Mouse (Mus musculus) hematopoietic stem cell, adult 5-6 weeks (primary cell): Measurements from ENCODE around the gene Nrxn2. TPM values are rescaled to one million over a fixed set of nuclear protein-coding genes. Genes with fewer than 3 reads are reported as not detected.

Experiments
- ATAC-seq, 2 experiments: fragments of 125-278 bp in 1 of 2; replicated peaks in 1 of 2; 2 replicates each; pipeline ENCODE4 v1.8.0; 2016 to 2017; ENCODE audit warnings: inconsistent platforms in 2 of 2, mild to moderate bottlenecking in 2 of 2, moderate number of reproducible peaks in 2 of 2, low read depth in 1 of 2, moderate TSS enrichment in 1 of 2; ENCODE audit not compliant: low FRiP score in 2 of 2, poor library complexity in 2 of 2, severe bottlenecking in 2 of 2, insufficient read depth in 1 of 2, low TSS enrichment in 1 of 2
- total RNA-seq: library from RNA; stranded (forward); fragments of 172-1452, 232-1000 nt; gene quantifications from 2 replicates; pipeline ENCODE4 v1.2.3, GENCODE M21; 2017

Nrxn2 gene
- total RNA-seq, 1 experiment from 2014 or later: 0.25 TPM

- no peak for ATAC-seq
Observed at GRCm38 (mm10) chr19:6425595-6425994, 7.1 kb downstream of the Nrxn2 start.

DNA sequence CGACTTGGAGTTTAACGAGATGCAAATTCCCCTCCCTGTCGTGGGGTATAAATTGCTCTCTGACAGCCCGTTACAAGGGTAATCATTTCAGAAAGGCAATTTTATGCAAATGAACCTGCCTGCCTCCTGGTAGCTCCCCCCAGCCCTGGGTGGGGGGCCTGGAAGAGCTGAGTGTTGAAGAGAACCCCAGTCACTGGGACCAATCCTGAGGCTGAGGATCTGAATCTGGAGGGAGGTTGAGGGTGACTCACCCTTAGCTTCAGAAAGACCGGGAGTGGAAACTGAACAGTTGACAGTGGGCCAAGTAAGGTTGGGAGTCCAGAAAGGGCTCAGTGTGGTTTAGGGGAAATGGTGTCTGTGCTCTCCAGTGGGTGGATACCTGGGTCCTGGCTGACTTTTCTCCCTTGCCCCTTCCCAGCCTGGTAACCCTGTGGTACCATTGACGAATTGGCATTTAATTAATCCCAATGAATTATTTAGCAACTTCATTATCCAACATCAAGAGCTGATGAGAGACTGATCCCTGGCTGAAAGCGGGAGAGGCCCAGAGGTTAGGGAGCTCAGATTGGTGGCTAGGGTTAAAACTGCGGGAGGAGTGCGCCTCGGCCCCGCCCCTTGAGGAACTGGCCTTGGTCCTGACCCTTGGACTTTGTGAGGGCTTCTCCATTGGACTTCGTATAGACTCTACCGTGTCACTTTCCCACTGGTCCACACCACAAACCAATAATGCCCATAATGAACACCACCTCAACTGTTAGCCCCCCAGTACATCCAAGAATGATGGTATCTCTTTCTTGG, 8.4 kb downstream of the Nrxn2 start:
- peak in 1 of 2 experiments; percentile 54; a peak in 2 of 4 replicates for ATAC-seq

DNA sequence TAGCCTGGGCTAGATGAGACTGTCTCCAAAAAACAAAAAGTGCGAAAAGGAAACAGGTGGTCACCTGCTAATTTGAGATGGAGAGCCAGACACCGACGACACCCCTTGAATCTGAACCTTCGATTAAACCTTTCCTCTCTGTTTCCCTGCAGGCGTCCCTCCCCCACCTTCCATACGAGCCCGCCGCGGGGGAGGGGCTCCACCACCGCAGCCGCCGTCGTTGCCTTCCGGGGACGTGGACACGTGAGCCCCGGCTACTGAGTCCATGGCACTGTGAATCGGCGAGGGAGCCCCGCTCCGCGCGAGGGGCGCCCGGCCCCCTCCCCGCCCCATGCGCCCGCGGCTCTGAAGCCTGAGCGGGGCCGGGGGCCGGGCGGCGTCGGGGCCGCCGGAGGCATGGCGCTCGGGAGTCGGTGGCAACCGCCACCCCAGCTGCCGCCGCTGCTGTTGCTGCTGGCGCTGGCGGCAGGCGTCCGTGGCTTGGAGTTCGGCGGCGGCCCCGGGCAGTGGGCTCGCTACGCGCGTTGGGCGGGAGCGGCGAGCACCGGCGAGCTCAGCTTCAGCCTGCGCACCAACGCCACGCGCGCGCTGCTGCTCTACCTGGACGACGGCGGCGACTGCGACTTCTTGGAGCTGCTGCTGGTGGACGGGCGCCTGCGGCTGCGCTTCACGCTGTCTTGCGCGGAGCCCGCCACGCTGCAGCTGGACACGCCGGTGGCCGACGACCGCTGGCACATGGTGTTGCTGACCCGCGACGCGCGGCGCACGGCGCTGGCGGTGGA, 9.3 kb downstream of the Nrxn2 start:
- no peak for ATAC-seq

DNA sequence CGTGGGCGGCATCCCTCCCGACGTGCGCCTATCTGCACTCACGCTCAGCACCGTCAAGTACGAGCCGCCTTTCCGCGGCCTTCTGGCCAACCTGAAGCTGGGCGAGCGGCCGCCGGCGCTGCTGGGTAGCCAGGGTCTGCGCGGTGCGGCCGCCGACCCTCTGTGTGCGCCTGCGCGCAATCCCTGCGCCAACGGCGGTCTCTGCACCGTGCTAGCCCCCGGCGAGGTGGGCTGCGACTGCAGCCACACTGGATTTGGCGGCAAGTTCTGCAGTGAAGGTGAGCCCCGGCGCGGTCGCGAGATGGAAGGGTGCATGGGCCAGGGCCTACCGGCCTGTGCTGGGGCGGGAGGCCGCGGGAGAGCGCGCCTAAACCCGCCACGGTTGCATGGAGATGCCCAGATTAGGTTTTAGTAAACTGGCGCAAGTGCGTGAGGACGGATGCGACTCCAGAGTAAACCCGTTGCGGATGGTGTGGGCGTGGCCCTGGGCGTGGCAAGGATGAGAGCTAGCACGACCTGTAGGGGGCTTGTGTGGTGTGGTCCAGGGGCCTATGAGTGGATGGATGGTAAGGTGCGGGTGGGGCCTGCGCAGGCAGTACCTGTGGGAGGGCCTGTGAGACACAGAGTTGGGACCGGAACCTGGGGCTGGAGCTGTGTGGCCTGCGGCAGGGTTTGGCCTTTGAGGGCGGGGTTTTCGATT, 10.1 kb downstream of the Nrxn2 start:
- peak in 1 of 2 experiments; percentile 36; a peak in 2 of 4 replicates for ATAC-seq

GRCm38 (mm10) chr19:6443016-6443415, 24.5 kb downstream of the Nrxn2 start:
- ATAC-seq: no peak

- ATAC-seq: no peak
Observed at GRCm38 (mm10) chr19:6445761-6446423, 27.4 kb downstream of the Nrxn2 start.

- ATAC-seq: no peak
Observed at GRCm38 (mm10) chr19:6446736-6447437, 28.4 kb downstream of the Nrxn2 start.

- no peak for ATAC-seq
Observed at GRCm38 (mm10) chr19:6448752-6449151, 30.2 kb downstream of the Nrxn2 start.

DNA sequence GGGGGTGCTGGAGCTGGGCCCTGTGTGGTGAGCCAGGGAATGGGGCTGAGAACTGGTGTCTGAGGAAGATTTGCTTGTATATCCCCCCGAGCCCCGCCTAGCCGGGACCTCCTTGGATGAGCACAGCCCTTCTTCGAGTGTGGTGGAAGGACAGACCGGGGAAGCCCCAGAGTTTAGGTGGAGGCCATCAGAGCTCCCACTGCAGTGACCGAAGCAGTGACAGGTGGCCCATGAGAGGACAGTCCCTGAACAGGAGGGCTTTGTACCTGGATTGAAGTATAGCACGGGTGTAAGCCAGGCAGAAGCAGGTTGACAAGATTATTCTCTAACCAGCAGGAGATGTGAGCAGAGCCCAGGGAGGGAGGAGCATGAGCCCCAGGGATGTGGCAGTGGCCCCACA, 31.3 kb downstream of the Nrxn2 start:
- no peak for ATAC-seq

DNA sequence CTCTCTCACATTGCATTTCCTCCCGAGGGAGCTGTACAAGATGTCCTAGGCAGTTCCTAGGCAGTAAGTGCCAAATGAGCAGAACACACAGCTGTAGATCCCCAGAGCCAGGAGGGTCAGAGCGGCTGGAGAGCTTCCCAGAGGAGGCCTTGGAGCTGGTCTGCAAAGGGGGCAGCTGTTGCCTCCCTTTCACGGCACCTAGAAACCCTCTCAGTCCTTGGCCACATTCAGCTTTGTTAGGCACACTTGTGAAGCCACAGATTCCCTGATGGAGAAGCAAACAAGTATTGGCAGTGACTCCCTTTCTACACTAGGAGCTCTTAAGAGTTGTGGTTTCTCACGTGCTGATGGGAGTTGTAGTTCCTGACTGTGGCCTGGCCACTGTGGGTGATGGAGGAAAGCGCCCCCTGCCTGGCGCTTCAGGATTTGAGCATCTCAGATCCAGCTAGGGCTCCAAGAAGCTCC, 33.5 kb downstream of the Nrxn2 start:
- ATAC-seq: peak; percentile 85 to 96

DNA sequence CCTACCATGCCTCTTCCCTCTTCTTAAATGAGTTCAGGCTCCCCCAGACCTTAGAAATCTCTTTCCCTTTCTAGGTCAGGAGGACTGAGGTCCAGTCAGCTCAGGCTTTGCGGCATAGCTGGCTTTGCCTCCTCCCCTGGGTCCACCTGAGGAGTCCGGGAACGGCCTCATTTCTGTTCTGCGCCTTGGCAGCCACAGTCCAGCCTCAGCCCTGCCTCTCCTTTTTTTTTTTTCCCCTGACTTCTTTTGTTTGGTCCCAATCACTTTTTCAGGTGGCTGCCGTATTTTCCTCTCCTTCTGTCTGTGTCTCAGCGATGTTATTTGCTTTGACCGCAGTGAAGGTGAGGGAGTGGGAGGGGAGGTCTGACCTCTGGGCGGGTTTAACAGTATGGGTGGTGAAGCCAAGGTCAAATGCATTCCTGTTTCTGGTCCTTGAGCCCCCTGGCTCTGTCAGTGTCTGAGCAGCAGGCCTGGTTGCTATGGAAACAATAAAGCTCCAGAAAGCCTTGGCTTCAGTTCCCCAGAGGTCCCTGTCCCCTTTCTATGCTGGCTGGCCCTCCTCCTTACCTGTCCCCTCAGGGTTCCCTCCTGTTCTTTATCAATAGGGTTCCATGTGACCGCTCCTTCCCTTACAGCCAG, 34.3 kb downstream of the Nrxn2 start:
- ATAC-seq: no peak

DNA sequence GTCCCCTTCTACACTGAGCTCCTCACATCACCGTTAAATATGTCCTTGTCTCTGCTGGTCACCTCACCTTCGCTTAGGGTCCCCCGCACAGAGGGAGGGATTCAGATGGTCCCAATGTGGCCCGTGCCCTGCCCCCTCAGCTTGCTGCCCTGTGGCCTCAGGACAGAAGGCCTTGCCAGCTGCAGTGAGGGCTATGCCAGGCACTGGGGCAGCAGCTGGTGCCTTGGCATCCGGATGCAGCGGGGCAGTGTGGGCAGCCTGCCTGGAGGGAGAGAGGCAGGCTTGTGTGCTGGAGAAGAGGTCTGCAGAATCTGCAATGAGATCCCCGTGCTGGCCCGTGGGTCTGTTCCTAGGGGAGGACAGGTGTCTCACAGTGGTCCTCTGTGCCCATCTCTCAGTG, 34.8 kb downstream of the Nrxn2 start:
- no peak for ATAC-seq

GRCm38 (mm10) chr19:6454041-6454720, 35.6 kb downstream of the Nrxn2 start:
- ATAC-seq: no peak

DNA sequence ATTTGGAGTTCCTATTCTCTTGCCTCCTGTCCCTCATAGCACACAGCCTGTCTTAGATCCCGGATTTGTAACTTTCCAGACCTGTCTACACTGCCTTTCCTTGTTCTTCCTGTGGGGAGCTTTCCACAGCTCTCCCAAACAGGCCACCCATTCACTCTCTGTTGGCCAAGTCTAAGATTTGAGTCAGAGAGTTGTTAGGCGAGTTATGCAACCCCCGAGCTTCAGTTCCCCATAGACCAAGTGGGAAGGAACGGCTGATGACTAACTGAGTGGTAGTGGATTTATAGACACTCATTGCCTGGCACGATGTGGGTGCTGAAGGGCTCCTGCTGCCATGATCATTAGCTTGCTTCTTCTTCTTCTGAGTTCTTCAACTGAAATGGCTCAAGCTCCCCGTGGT, 41.0 kb downstream of the Nrxn2 start:
- ATAC-seq: no peak

DNA sequence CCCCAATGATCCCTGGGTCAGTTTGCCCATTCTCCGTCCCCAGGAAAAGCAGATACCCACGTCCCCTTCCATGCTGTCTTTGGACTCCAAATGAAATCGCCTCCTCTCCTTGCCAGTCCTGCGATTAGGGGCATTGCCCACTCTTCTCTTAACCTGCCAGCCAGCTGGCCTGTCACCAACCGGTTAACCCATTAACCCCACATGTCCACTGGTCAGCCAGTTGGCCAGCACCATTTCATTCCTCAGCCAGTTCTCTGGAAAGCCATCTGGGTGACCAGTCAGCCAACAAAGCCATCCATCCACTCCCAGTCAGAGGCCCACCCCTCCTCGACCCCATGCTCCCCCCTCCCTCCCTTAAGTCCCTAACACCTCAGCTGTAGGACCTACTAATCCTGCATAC, 44.3 kb downstream of the Nrxn2 start:
- no peak for ATAC-seq
